Mouse (Mus musculus) adrenal gland, adult 2 months (tissue): Measurements from ENCODE around the gene Adap2. TPM values are rescaled to one million over a fixed set of nuclear protein-coding genes. Genes with fewer than 3 reads are reported as not detected.
"Not testable (repeated sequence)": the region's sequence is repeated elsewhere in the genome, so short reads cannot be mapped to it uniquely, and the experiment has no call there.

Source experiments
- DNase-seq: peaks from one replicate; pipeline ENCODE4 v3.0.0; 2021
- long read RNA-seq: library from polyadenylated mRNA; stranded (forward); transcript quantifications from one replicate; pipeline ENCODE4 v2.0.0, GENCODE M21; 2021
- polyA plus RNA-seq: library from polyadenylated mRNA; depleted of rRNA; stranded (reverse); fragments of >200 nt; gene quantifications from 2 replicates; pipeline ENCODE4 v1.2.3, GENCODE M21; 2012; rRNA removed
- total RNA-seq, 2 experiments: library from RNA; stranded (reverse); gene quantifications; 2 replicates each; pipeline ENCODE4 v1.2.3; 2021

Gene Adap2
- total RNA-seq = 10 to 100 TPM; 10.9 to 12.7 TPM
- 16.7 and 19.2 TPM in 2 replicates for polyA plus RNA-seq
- long read RNA-seq, partial matches to known transcripts = 1 of 4 reads
- long read RNA-seq, other reads (novel, unspliced or antisense) = 1 of 4 reads

GRCm38 (mm10) chr11:80153857-80154495 lies at the start of gene Adap2:
Gene Adap2, plus strand, starts transcription at chr11:80154105.
- DNase-seq = peak; percentile 97

- no peak for DNase-seq
Measured at GRCm38 (mm10) chr11:80104407-80104806, 49.5 kb upstream of the Adap2 start.

- peak; percentile 6 for DNase-seq
Measured at GRCm38 (mm10) chr11:80116411-80116810, 37.5 kb upstream of the Adap2 start.

GRCm38 (mm10) chr11:80132050-80132449 lies 21.9 kb upstream of the Adap2 start:
- DNase-seq = no peak

GRCm38 (mm10) chr11:80134744-80135143 lies 19.2 kb upstream of the Adap2 start:
- DNase-seq = no peak

GRCm38 (mm10) chr11:80135954-80136683 lies 17.8 kb upstream of the Adap2 start:
- DNase-seq = no peak

GRCm38 (mm10) chr11:80136786-80137185 lies 17.1 kb upstream of the Adap2 start:
- peak; percentile 47 for DNase-seq

- no peak for DNase-seq
Measured at GRCm38 (mm10) chr11:80137773-80138172, 16.1 kb upstream of the Adap2 start.

GRCm38 (mm10) chr11:80141825-80142521 lies 11.9 kb upstream of the Adap2 start, which contains the start of gene Tefm:
Gene Tefm, minus strand, starts transcription at chr11:80142175.
- DNase-seq = peak; percentile 90

- no peak for DNase-seq
Measured at GRCm38 (mm10) chr11:80142872-80143271, 11.0 kb upstream of the Adap2 start.

- DNase-seq = no peak
Measured at GRCm38 (mm10) chr11:80145787-80146275, 8.1 kb upstream of the Adap2 start.

GRCm38 (mm10) chr11:80147748-80148147 lies 6.2 kb upstream of the Adap2 start:
- no peak for DNase-seq

GRCm38 (mm10) chr11:80148313-80148712 lies 5.6 kb upstream of the Adap2 start:
- no peak for DNase-seq

GRCm38 (mm10) chr11:80148974-80149373 lies 4.9 kb upstream of the Adap2 start:
- DNase-seq = not testable (repeated sequence)

GRCm38 (mm10) chr11:80149412-80150023 lies 4.4 kb upstream of the Adap2 start:
- DNase-seq = peak; percentile 56

- DNase-seq = no peak
Measured at GRCm38 (mm10) chr11:80150566-80150965, 3.3 kb upstream of the Adap2 start.

GRCm38 (mm10) chr11:80151541-80151940 lies 2.4 kb upstream of the Adap2 start:
- DNase-seq = no peak

- no peak for DNase-seq
Measured at GRCm38 (mm10) chr11:80152376-80152775, 1.5 kb upstream of the Adap2 start.

- no peak for DNase-seq
Measured at GRCm38 (mm10) chr11:80154501-80154900, 596 bp downstream of the Adap2 start.

- DNase-seq = no peak
Measured at GRCm38 (mm10) chr11:80155541-80155940, 1.6 kb downstream of the Adap2 start.

GRCm38 (mm10) chr11:80155961-80156360 lies 2.1 kb downstream of the Adap2 start:
- DNase-seq = no peak

GRCm38 (mm10) chr11:80156841-80157240 lies 2.9 kb downstream of the Adap2 start:
- DNase-seq = no peak
